Comparison of ENCODE assay signal across 19 mouse cellular contexts in genomic region chr17:63831550-63831949, GRCm38 (mm10). TPM values are rescaled to one million over a fixed set of nuclear protein-coding genes. Genes with fewer than 3 reads are reported as not detected.
"Had no signal": no experiment of that assay in that cellular context is flagged by ENCODE, and none has a peak within 500 bp of the region (broad histone marks: within the 10 kb centered on the region; RNA-seq: fewer than 3 reads in every experiment).

No protein-coding gene starts in this region.

- H3K9me3 ChIP-seq: liver, embryonic 13.5 days; liver, embryonic 15.5 days; midbrain, embryonic 10.5 days; midbrain, embryonic 15.5 days; neural tube, embryonic 13.5 days; neural tube, embryonic 15.5 days had no signal

- DNase-seq: liver, embryonic 13.5 days; lung, adult 18-20 months; lung, embryonic 14.5 days; lung, postnatal 10 days; lung, postnatal 4 days; right cerebral cortex, adult 18-20 months; right cerebral cortex, postnatal 25 days; right cerebral cortex, postnatal 4 days; spleen, adult 18-20 months; thymus, adult 18-20 months; thymus, postnatal 14 days; thymus, postnatal 36 days had no signal

- H3K27ac ChIP-seq: liver, embryonic 13.5 days; liver, embryonic 15.5 days; midbrain, embryonic 10.5 days; midbrain, embryonic 15.5 days; neural tube, embryonic 13.5 days; neural tube, embryonic 15.5 days had no signal

- H3K4me2 ChIP-seq: liver, embryonic 13.5 days; liver, embryonic 15.5 days; lung, embryonic 14.5 days; midbrain, embryonic 15.5 days; neural tube, embryonic 13.5 days; neural tube, embryonic 15.5 days had no signal

- H3K4me1 ChIP-seq: liver, embryonic 13.5 days; liver, embryonic 15.5 days; neural tube, embryonic 15.5 days had no signal

- H3K9ac ChIP-seq: liver, embryonic 13.5 days; liver, embryonic 15.5 days; lung, embryonic 14.5 days; midbrain, embryonic 15.5 days; neural tube, embryonic 13.5 days; neural tube, embryonic 15.5 days had no signal

- H3K27me3 ChIP-seq: liver, embryonic 13.5 days; liver, embryonic 15.5 days; midbrain, embryonic 15.5 days; neural tube, embryonic 13.5 days; neural tube, embryonic 15.5 days had no signal

- H3K36me3 ChIP-seq: liver, embryonic 13.5 days; liver, embryonic 15.5 days; midbrain, embryonic 10.5 days; midbrain, embryonic 15.5 days; neural tube, embryonic 13.5 days; neural tube, embryonic 15.5 days had no signal

- H3K4me3 ChIP-seq: liver, embryonic 13.5 days; liver, embryonic 15.5 days; midbrain, embryonic 10.5 days; midbrain, embryonic 15.5 days; myocyte; neural tube, embryonic 13.5 days; neural tube, embryonic 15.5 days had no signal

- ATAC-seq: midbrain, embryonic 15.5 days had no signal

RNA-seq across cellular contexts. Expression of gene A930002H24Rik, which starts 32.0 kb away (rescaled TPM):
- polyA plus RNA-seq: small intestine, adult 2 months had no signal
